Mouse (Mus musculus) v-Abl transformed pro-B cells (cell line): Measurements from ENCODE around the gene Micu1.

Experiments
- in situ Hi-C, 2 experiments: fragments of 400-800 bp; cut with MboI; formaldehyde crosslinking; loops; one replicate each; pipeline ENCODE4 v1.15.1; 2025; ENCODE audit not compliant: unreplicated experiment in 2 of 2

The Micu1 gene

DNA sequence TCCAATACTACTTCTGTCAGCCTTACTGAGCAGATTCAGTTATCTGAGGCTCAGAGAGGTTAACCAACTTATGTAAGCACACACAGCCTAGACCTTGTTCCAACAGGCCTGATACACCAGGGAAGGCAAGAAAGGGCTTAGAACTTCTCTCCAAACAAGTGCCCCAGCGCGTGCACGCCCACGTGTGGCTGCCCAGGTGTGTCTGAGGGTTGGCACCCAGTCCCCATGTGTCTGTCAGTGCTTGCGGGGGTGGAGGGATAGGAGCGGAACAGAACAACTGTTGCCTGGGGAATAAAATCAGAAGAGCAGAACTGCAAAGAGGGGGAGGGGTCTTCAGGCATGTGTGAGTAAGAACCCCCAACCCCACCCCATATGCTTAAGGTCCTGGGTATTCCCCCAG lies 208.8 kb downstream of the Micu1 start:
- in situ Hi-C loops = no loop called here

- in situ Hi-C loops = no loop called here
Measured at GRCm38 (mm10) chr10:59911561-59912198, 209.4 kb downstream of the Micu1 start.
